Mouse (Mus musculus): ENCODE data around the gene Mdm2. TPM values are rescaled to one million over a fixed set of nuclear protein-coding genes. Genes with fewer than 3 reads are reported as not detected.
"Not testable (repeated sequence)": the region's sequence is repeated elsewhere in the genome, so short reads cannot be mapped to it uniquely, and the experiment has no call there.

Gene Mdm2
- polyA plus RNA-seq, 1 experiment from 2014 or later, result 60.6 TPM

GRCm38 (mm10) chr10:117725671-117726070 is 15.1 kb upstream of the Mdm2 start:
- no peak overlapping the region for H3K27ac ChIP-seq (replicated peaks)
- WGBS, result 81% methylated on average over 7 of the region's 7 CpGs
- no peak overlapping the region for H3K4me3 ChIP-seq
- H3K27me3 ChIP-seq (ENCODE audit: low read depth, poor library complexity, severe bottlenecking), result no peaks in the 10 kb centered on the region
- H3K36me3 ChIP-seq, result no peaks in the 10 kb centered on the region
- H3K4me1 ChIP-seq, result no peaks in the 10 kb centered on the region
- no peak for DNase-seq (ENCODE audit: low spot score)
- no peaks in the 10 kb centered on the region for H3K9me3 ChIP-seq (replicated peaks)

- H3K4me1 ChIP-seq, result no peaks in the 10 kb centered on the region
- H3K27me3 ChIP-seq (ENCODE audit: low read depth, poor library complexity, severe bottlenecking), result no peaks in the 10 kb centered on the region
- no peaks in the 10 kb centered on the region for H3K36me3 ChIP-seq
- H3K4me3 ChIP-seq, result no peak overlapping the region
- DNase-seq (ENCODE audit: low spot score), result no peak
- no peaks in the 10 kb centered on the region for H3K9me3 ChIP-seq (replicated peaks)
- WGBS, result 93% methylated on average over 3 of the region's 3 CpGs
- H3K27ac ChIP-seq (replicated peaks), result no peak overlapping the region
Measured at GRCm38 (mm10) chr10:117724804-117725361, 14.3 kb upstream of the Mdm2 start.

- H3K27ac ChIP-seq (replicated peaks), result no peak overlapping the region
- 87% methylated on average over 5 of the region's 5 CpGs for WGBS
- no peaks in the 10 kb centered on the region for H3K9me3 ChIP-seq (replicated peaks)
- H3K36me3 ChIP-seq, result no peaks in the 10 kb centered on the region
- no peak for DNase-seq (ENCODE audit: low spot score)
- no peaks in the 10 kb centered on the region for H3K27me3 ChIP-seq (ENCODE audit: low read depth, poor library complexity, severe bottlenecking)
- H3K4me3 ChIP-seq, result no peak overlapping the region
- H3K4me1 ChIP-seq, result no peaks in the 10 kb centered on the region
Measured at GRCm38 (mm10) chr10:117724136-117724718, 13.7 kb upstream of the Mdm2 start.

GRCm38 (mm10) chr10:117718161-117719119 is 7.9 kb upstream of the Mdm2 start:
- WGBS, result 72% methylated on average over 19 of the region's 19 CpGs
- H3K27ac ChIP-seq (replicated peaks), result no peak overlapping the region
- no peaks in the 10 kb centered on the region for H3K27me3 ChIP-seq (ENCODE audit: low read depth, poor library complexity, severe bottlenecking)
- no peaks in the 10 kb centered on the region for H3K9me3 ChIP-seq (replicated peaks)
- no peaks in the 10 kb centered on the region for H3K36me3 ChIP-seq
- DNase-seq (ENCODE audit: low spot score), result no peak
- no peak overlapping the region for H3K4me3 ChIP-seq
- peaks cover 13% of the 10 kb centered on the region for H3K4me1 ChIP-seq

GRCm38 (mm10) chr10:117717583-117717982 is 7.0 kb upstream of the Mdm2 start:
- H3K27ac ChIP-seq (replicated peaks), result 0 out of 2 replicates have a peak overlapping the region, but pooled peaks have one; percentile 33
- DNase-seq (ENCODE audit: low spot score), result peak; percentile 39

GRCm38 (mm10) chr10:117716686-117717085 is 6.1 kb upstream of the Mdm2 start:
- H3K4me3 ChIP-seq, result no peak overlapping the region
- peaks cover 13% of the 10 kb centered on the region for H3K4me1 ChIP-seq
- no peaks in the 10 kb centered on the region for H3K9me3 ChIP-seq (replicated peaks)
- H3K36me3 ChIP-seq, result no peaks in the 10 kb centered on the region
- H3K27ac ChIP-seq (replicated peaks), result no peak overlapping the region
- no peak for DNase-seq (ENCODE audit: low spot score)
- H3K27me3 ChIP-seq (ENCODE audit: low read depth, poor library complexity, severe bottlenecking), result no peaks in the 10 kb centered on the region
- 89% methylated on average over 3 of the region's 3 CpGs for WGBS

More at GRCm38 (mm10) chr10:117717583-117717982, 7.0 kb upstream of the Mdm2 start:
- WGBS, result 17% methylated on average over 4 of the region's 4 CpGs
- H3K27me3 ChIP-seq (ENCODE audit: low read depth, poor library complexity, severe bottlenecking), result no peaks in the 10 kb centered on the region
- no peak overlapping the region for H3K4me3 ChIP-seq
- no peaks in the 10 kb centered on the region for H3K9me3 ChIP-seq (replicated peaks)
- no peaks in the 10 kb centered on the region for H3K36me3 ChIP-seq
- H3K4me1 ChIP-seq, result peaks cover 13% of the 10 kb centered on the region

- not testable (repeated sequence) for H3K27me3 ChIP-seq (ENCODE audit: low read depth, poor library complexity, severe bottlenecking); DNase-seq (ENCODE audit: low spot score); H3K27ac ChIP-seq (replicated peaks); H3K9me3 ChIP-seq (replicated peaks); H3K4me3 ChIP-seq; H3K36me3 ChIP-seq
- WGBS, result 90% methylated on average over 1 of the region's 1 CpGs
- H3K4me1 ChIP-seq, result peaks cover 20% of the 10 kb centered on the region
Measured at GRCm38 (mm10) chr10:117715654-117716053, 5.1 kb upstream of the Mdm2 start.

- 77% methylated on average over 4 of the region's 4 CpGs for WGBS
- Histone ChIP-seq H3K27ac (replicated peaks) (no peak overlapping the region), H3K9me3 (replicated peaks) (no peaks in the 10 kb centered on the region), H3K4me3 (no peak overlapping the region), H3K27me3 (ENCODE audit: low read depth, poor library complexity, severe bottlenecking) (no peaks in the 10 kb centered on the region), H3K36me3 (no peaks in the 10 kb centered on the region), H3K4me1 (peaks cover 20% of the 10 kb centered on the region)
- DNase-seq (ENCODE audit: low spot score), result no peak
Measured at GRCm38 (mm10) chr10:117714928-117715500, 4.5 kb upstream of the Mdm2 start.

GRCm38 (mm10) chr10:117714048-117714545 is 3.5 kb upstream of the Mdm2 start:
- no peak for DNase-seq (ENCODE audit: low spot score)
- Histone ChIP-seq H3K4me3 (no peak overlapping the region), H3K36me3 (peaks cover 1% of the 10 kb centered on the region), H3K4me1 (peaks cover 26% of the 10 kb centered on the region), H3K27ac (replicated peaks) (no peak overlapping the region), H3K9me3 (replicated peaks) (no peaks in the 10 kb centered on the region), H3K27me3 (ENCODE audit: low read depth, poor library complexity, severe bottlenecking) (no peaks in the 10 kb centered on the region)
- 95% methylated on average over 3 of the region's 3 CpGs for WGBS

- WGBS, result 94% methylated on average over 8 of the region's 8 CpGs
- no peak for DNase-seq (ENCODE audit: low spot score)
- no peaks in the 10 kb centered on the region for H3K9me3 ChIP-seq (replicated peaks)
- no peaks in the 10 kb centered on the region for H3K27me3 ChIP-seq (ENCODE audit: low read depth, poor library complexity, severe bottlenecking)
- peaks cover 31% of the 10 kb centered on the region for H3K4me1 ChIP-seq
- H3K36me3 ChIP-seq, result peaks cover 8% of the 10 kb centered on the region
- no peak overlapping the region for H3K27ac ChIP-seq (replicated peaks)
- H3K4me3 ChIP-seq, result no peak overlapping the region
Measured at GRCm38 (mm10) chr10:117713466-117713865, 2.9 kb upstream of the Mdm2 start.

- no peaks in the 10 kb centered on the region for H3K9me3 ChIP-seq (replicated peaks)
- H3K27ac ChIP-seq (replicated peaks), result no peak overlapping the region
- H3K36me3 ChIP-seq, result peaks cover 14% of the 10 kb centered on the region
- 95% methylated on average over 9 of the region's 9 CpGs for WGBS
- peaks cover 28% of the 10 kb centered on the region for H3K4me1 ChIP-seq
- no peak for DNase-seq (ENCODE audit: low spot score)
- H3K4me3 ChIP-seq, result no peak overlapping the region
- no peaks in the 10 kb centered on the region for H3K27me3 ChIP-seq (ENCODE audit: low read depth, poor library complexity, severe bottlenecking)
Measured at GRCm38 (mm10) chr10:117712871-117713270, 2.3 kb upstream of the Mdm2 start.

GRCm38 (mm10) chr10:117712191-117712754 is 1.7 kb upstream of the Mdm2 start:
- H3K9me3 ChIP-seq (replicated peaks), result no peaks in the 10 kb centered on the region
- no peaks in the 10 kb centered on the region for H3K27me3 ChIP-seq (ENCODE audit: low read depth, poor library complexity, severe bottlenecking)
- H3K4me1 ChIP-seq, result peaks cover 22% of the 10 kb centered on the region
- no peak overlapping the region for H3K4me3 ChIP-seq
- H3K27ac ChIP-seq (replicated peaks), result no peak overlapping the region
- WGBS, result 93% methylated on average over 9 of the region's 9 CpGs
- DNase-seq (ENCODE audit: low spot score), result no peak
- H3K36me3 ChIP-seq, result peaks cover 20% of the 10 kb centered on the region
